21 mouse cellular contexts compared by ENCODE assay signal in the genomic region with DNA sequence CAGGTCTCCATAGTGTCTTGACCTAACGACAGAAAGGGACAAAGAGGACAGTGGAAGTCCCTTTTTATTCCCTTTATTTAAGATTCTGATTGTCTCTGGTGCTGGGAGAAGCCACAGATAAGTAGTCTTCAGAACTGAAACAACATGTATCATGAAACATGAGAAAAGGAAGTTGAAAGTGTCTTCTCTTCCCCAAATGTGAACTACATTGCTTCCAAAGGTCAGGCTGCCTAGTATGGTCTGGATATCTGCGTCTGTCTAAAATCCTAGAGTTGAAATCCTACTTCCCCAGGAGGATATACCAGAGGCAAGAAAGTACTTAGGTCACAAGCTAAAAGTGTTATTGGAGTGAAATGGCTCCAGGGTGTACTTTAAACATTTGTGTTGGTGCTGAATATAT. TPM values are rescaled to one million over a fixed set of nuclear protein-coding genes. Genes with fewer than 3 reads are reported as not detected.
DNase-seq lines count a peak whose midpoint lies in the region; ATAC-seq and TF ChIP-seq lines count a peak whose summit lies in the region.
"Had no signal": no experiment of that assay in that cellular context is flagged by ENCODE, and none has a peak within 500 bp of the region (broad histone marks: within the 10 kb centered on the region; RNA-seq: fewer than 3 reads in every experiment).

No protein-coding gene starts in this region.

- no peak overlapping the region for H3K4me3 ChIP-seq in heart, embryonic 13.5 days
- no peak overlapping the region for H3K4me3 ChIP-seq in liver, adult 2 months (ENCODE audit: insufficient read depth, low read depth, low read length)
- H3K4me3 ChIP-seq in liver, postnatal 0 days (ENCODE audit: low read depth, low read length), result no peak overlapping the region
- H3K4me3 ChIP-seq: embryonic facial prominence, embryonic 12.5 days; forebrain, embryonic 15.5 days; hindbrain, embryonic 12.5 days had no signal

- H3K27ac ChIP-seq in heart, embryonic 13.5 days (replicated peaks), result peak overlapping the region; percentile 39; the same call in 1 of the 2 replicates
- H3K27ac ChIP-seq in liver, adult 2 months (replicated peaks; ENCODE audit: insufficient read depth, low read depth, low read length), result no peak overlapping the region
- H3K27ac ChIP-seq in liver, postnatal 0 days (ENCODE audit: low read depth), result no peak overlapping the region
- H3K27ac ChIP-seq: embryonic facial prominence, embryonic 12.5 days; forebrain, embryonic 15.5 days; hindbrain, embryonic 12.5 days had no signal

- H3K9me3 ChIP-seq in heart, embryonic 13.5 days, result no peaks in the 10 kb centered on the region
- no peaks in the 10 kb centered on the region for H3K9me3 ChIP-seq in liver, postnatal 0 days (ENCODE audit: low read length)
- H3K9me3 ChIP-seq: embryonic facial prominence, embryonic 12.5 days; forebrain, embryonic 15.5 days; hindbrain, embryonic 12.5 days had no signal

- no peak for DNase-seq in heart, postnatal 25 days (ENCODE audit: low spot score)
- peak; percentile 35 for DNase-seq in liver, adult 2 months (ENCODE audit: extremely low read depth, low read depth, low spot score)
- no peak for DNase-seq in liver, postnatal 0 days
- DNase-seq in kidney, postnatal 36 days, result no peak
- no peak for DNase-seq in cerebellum, adult 11-12 months
- DNase-seq: adrenal gland, adult 8-10 months; adrenal gland, postnatal 36 days; cerebellum, adult 11 months; cerebellum, adult 9-10 months; cerebellum, postnatal 25 days; gastrocnemius, postnatal 36 days; heart, postnatal 36 days had no signal

- H3K9ac ChIP-seq in heart, embryonic 13.5 days, result no peak overlapping the region
- H3K9ac ChIP-seq in liver, adult 2 months (ENCODE audit: low read depth, low read length), result no peak overlapping the region
- H3K9ac ChIP-seq in liver, postnatal 0 days (replicated peaks), result no peak overlapping the region
- H3K9ac ChIP-seq: embryonic facial prominence, embryonic 12.5 days; forebrain, embryonic 15.5 days; hindbrain, embryonic 12.5 days had no signal

- 61% methylated on average over 2 of the region's 2 CpGs for WGBS in heart, embryonic 13.5 days
- 57% methylated on average over 2 of the region's 2 CpGs for WGBS in liver, adult 2 months
- WGBS in liver, postnatal 0 days (ENCODE audit: insufficient replicate concordance), result 51% methylated on average over 2 of the region's 2 CpGs

- no peaks in the 10 kb centered on the region for H3K79me2 ChIP-seq in liver, adult 2 months (ENCODE audit: control insufficient read depth, insufficient read depth, low read length)

- TF ChIP-seq EP300 in liver, postnatal 0 days (IDR thresholded peaks at IDR 0.05; ENCODE audit: low read depth), result no peak

- ATAC-seq in heart, embryonic 13.5 days (ENCODE audit: extremely low read depth, insufficient number of reproducible peaks, low FRiP score, low TSS enrichment), result no peak
- no peak for ATAC-seq in liver, postnatal 0 days
- peak; percentile 34 for ATAC-seq in granulocyte monocyte progenitor cell, adult 5-6 weeks (replicated peaks; ENCODE audit: poor library complexity, severe bottlenecking)
- peak; percentile 17 for ATAC-seq in megakaryocyte progenitor cell, adult 5-6 weeks (replicated peaks; ENCODE audit: poor library complexity)
- ATAC-seq: forebrain, embryonic 15.5 days; hindbrain, embryonic 16.5 days; inflammation-experienced regulatory T-cells, adult 6 months; intestine, postnatal 0 days had no signal

- no peak for TF ChIP-seq POLR2A in liver, adult 2 months (IDR thresholded peaks at IDR 0.05; ENCODE audit: extremely low read depth, insufficient read depth, low read length)

- H3K4me1 ChIP-seq in heart, embryonic 13.5 days, result peaks cover 71% of the 10 kb centered on the region
- H3K4me1 ChIP-seq in liver, adult 2 months (ENCODE audit: control insufficient read depth, insufficient read depth, low read length), result no peaks in the 10 kb centered on the region
- H3K4me1 ChIP-seq in liver, postnatal 0 days (ENCODE audit: insufficient read depth), result no peaks in the 10 kb centered on the region
- H3K4me1 ChIP-seq: embryonic facial prominence, embryonic 12.5 days; forebrain, embryonic 15.5 days had no signal

- H3K36me3 ChIP-seq in heart, embryonic 13.5 days, result peaks cover 51% of the 10 kb centered on the region
- H3K36me3 ChIP-seq in liver, adult 2 months (ENCODE audit: control insufficient read depth, insufficient read depth, low read length), result no peaks in the 10 kb centered on the region
- no peaks in the 10 kb centered on the region for H3K36me3 ChIP-seq in liver, postnatal 0 days (replicated peaks; ENCODE audit: insufficient read depth, low read length)
- H3K36me3 ChIP-seq: embryonic facial prominence, embryonic 12.5 days; forebrain, embryonic 15.5 days; hindbrain, embryonic 12.5 days had no signal

- no peak overlapping the region for H3K4me2 ChIP-seq in heart, embryonic 13.5 days
- no peak overlapping the region for H3K4me2 ChIP-seq in liver, postnatal 0 days (ENCODE audit: low read depth, low read length)
- H3K4me2 ChIP-seq: embryonic facial prominence, embryonic 12.5 days; forebrain, embryonic 15.5 days; hindbrain, embryonic 12.5 days had no signal

- no peaks in the 10 kb centered on the region for H3K27me3 ChIP-seq in heart, embryonic 13.5 days (replicated peaks)
- no peaks in the 10 kb centered on the region for H3K27me3 ChIP-seq in liver, adult 2 months (ENCODE audit: control insufficient read depth, insufficient read depth, low read length)
- H3K27me3 ChIP-seq in liver, postnatal 0 days (ENCODE audit: insufficient read depth, low read length), result no peaks in the 10 kb centered on the region
- H3K27me3 ChIP-seq: embryonic facial prominence, embryonic 12.5 days; forebrain, embryonic 15.5 days; hindbrain, embryonic 12.5 days had no signal

- intact Hi-C loops in heart, postnatal 25 days (cut with DNase I), result no loop called here

- TF ChIP-seq CTCF in liver, adult 2 months (IDR thresholded peaks at IDR 0.05; ENCODE audit: low read depth, low read length), result no peak
- no peak for TF ChIP-seq CTCF in liver, postnatal 0 days (IDR thresholded peaks at IDR 0.05; ENCODE audit: low read depth)

RNA-seq across cellular contexts. Expression of gene Slc8a1, which starts 34.9 kb away (rescaled TPM):
- polyA plus RNA-seq in heart, embryonic 13.5 days (2015; fragmentation: Nextera tagmentation; extraction: Ambion mirVana), result 67.6 and 73.3 TPM in 2 replicates
- 100 to 1,000 TPM; 449 to 453 TPM for total RNA-seq in heart, postnatal 25 days (2021)
- total RNA-seq in liver, adult 2 months (2014; rRNA removed), result 3.6 and 3.8 TPM in 2 replicates
- 0.10 and 0.27 TPM in 2 replicates for polyA plus RNA-seq in liver, adult 2 months (2012; rRNA removed)
- 0.46 and 0.69 TPM in 2 replicates for polyA plus RNA-seq in liver, postnatal 0 days (2015; fragmentation: Nextera tagmentation; extraction: Ambion mirVana)
- total RNA-seq in granulocyte monocyte progenitor cell, adult 5-6 weeks (2014; fragmentation: Nextera tagmentation), result 6.3 and 9.7 TPM in 2 replicates
- 6.2 and 8.4 TPM in 2 replicates for total RNA-seq in granulocyte monocyte progenitor cell, adult 5-6 weeks (2017)
- 2.9 and 5.8 TPM in 2 replicates for total RNA-seq in megakaryocyte progenitor cell, adult 5-6 weeks (2015)
- 4.5 and 4.8 TPM in 2 replicates for total RNA-seq in megakaryocyte progenitor cell, adult 5-6 weeks (2017)

Comparison
In these comparisons a context has a peak if more than half of its experiments do, and no peak if none do; other contexts are left out.
1. ATAC-seq: peak in granulocyte monocyte progenitor cell, adult 5-6 weeks (single experiment) and megakaryocyte progenitor cell, adult 5-6 weeks (single experiment); none in heart, embryonic 13.5 days (single experiment) and liver, postnatal 0 days (single experiment).
2. RNA of gene Slc8a1, which starts 34.9 kb away (total RNA-seq): 449 to 453 TPM in heart, postnatal 25 days; 6.2 to 9.7 TPM in granulocyte monocyte progenitor cell, adult 5-6 weeks, 2.9 to 5.8 TPM in megakaryocyte progenitor cell, adult 5-6 weeks and 3.6 to 3.8 TPM in liver, adult 2 months; every median in the first group is over 10 times any median in the second.